Mouse (Mus musculus) heart, postnatal 0 days (tissue): ENCODE data around the gene Pspc1. TPM values are rescaled to one million over a fixed set of nuclear protein-coding genes. Genes with fewer than 3 reads are reported as not detected.
"Not testable (repeated sequence)": the region's sequence is repeated elsewhere in the genome, so short reads cannot be mapped to it uniquely, and the experiment has no call there.

Experiments
- ATAC-seq: fragments of 200-750 bp; cut with Nextera tagmentation; 2 replicates; pipeline ENCODE4 v1.8.0; 2017; ENCODE audit warnings: low read depth, moderate number of reproducible peaks, moderate library complexity; ENCODE audit not compliant: insufficient read depth
- DNase-seq: peaks from one replicate; pipeline ENCODE4 v3.0.0-alpha.2; 2016; ENCODE audit warnings: low spot score
- H3K27ac ChIP-seq: fragments of 300-500 bp; sonication (generic); 2 replicates; pipeline ENCODE4 v1.5.1; 2014; ENCODE audit warnings: low read depth, mild to moderate bottlenecking
- H3K27me3 ChIP-seq: fragments of 300-500 bp; sonication (generic); 2 replicates; pipeline ENCODE4 v1.6.1; 2014; ENCODE audit warnings: low read length, mixed read lengths; ENCODE audit not compliant: control insufficient read depth, insufficient read depth
- H3K36me3 ChIP-seq: fragments of 300-500 bp; sonication (generic); replicated peaks from 2 replicates; pipeline ENCODE4 v1.6.1; 2014; ENCODE audit warnings: low read length, mixed read lengths; ENCODE audit not compliant: control insufficient read depth, insufficient read depth
- H3K4me1 ChIP-seq: fragments of 300-500 bp; sonication (generic); 2 replicates; pipeline ENCODE4 v1.6.1; 2014; ENCODE audit warnings: antibody characterized with exemption; ENCODE audit not compliant: control insufficient read depth, insufficient read depth
- H3K4me2 ChIP-seq: fragments of 300-500 bp; sonication (generic); 2 replicates; pipeline ENCODE4 v1.6.1; 2014; ENCODE audit warnings: low read depth, mild to moderate bottlenecking, low read length, moderate library complexity
- H3K4me3 ChIP-seq: fragments of 300-500 bp; sonication (generic); 2 replicates; pipeline ENCODE4 v1.5.1; 2014; ENCODE audit warnings: low read depth, low read length
- H3K9ac ChIP-seq: fragments of 300-500 bp; sonication (generic); replicated peaks from 2 replicates; pipeline ENCODE4 v1.6.1; 2014; ENCODE audit warnings: low read depth, low read length, mixed read lengths
- H3K9me3 ChIP-seq: fragments of 300-500 bp; sonication (generic); replicated peaks from 2 replicates; pipeline ENCODE4 v1.6.1; 2016; ENCODE audit warnings: low read length; ENCODE audit not compliant: control insufficient read depth
- CTCF ChIP-seq: IDR thresholded peaks from 2 replicates; pipeline ENCODE4 v1.5.1; 2016; ENCODE audit warnings: antibody characterized with exemption, control low read depth, low read depth
- EP300 ChIP-seq: IDR thresholded peaks from 2 replicates; pipeline ENCODE4 v1.6.1; 2016; ENCODE audit warnings: antibody characterized with exemption, low read depth
- WGBS: fragments of 180-500 bp; shearing (Covaris S2); extraction: QIAGEN DNeasy Blood & Tissue Kit; methylation state at CpG from one replicate; pipeline ENCODE4 v1.1.7; 2014; 5-methylcytosine and 5-hydroxymethylcytosine counted together
- polyA plus RNA-seq: library from polyadenylated mRNA; unstranded; fragments of >200 nt; fragmentation: Nextera tagmentation; extraction: Ambion mirVana; gene quantifications from 2 replicates; pipeline ENCODE4 v1.2.1, GENCODE M21; 2015
- total RNA-seq: library from RNA; depleted of rRNA; stranded (reverse); fragments of >200 nt; gene quantifications from 2 replicates; pipeline ENCODE4 v1.2.3, GENCODE M21; 2014; ENCODE audit warnings: low replicate concordance

Pspc1 gene
- total and polyA plus RNA-seq, 2 experiments from 2014 or later: 14.0 to 22.4 TPM

GRCm38 (mm10) chr14:56812520-56813036 is 34.5 kb upstream of the Pspc1 start:
- H3K27ac ChIP-seq: peak overlapping the region; percentile 95
- ATAC-seq (peak; percentile 31), DNase-seq (peak; percentile 77)
- H3K36me3 ChIP-seq: peaks cover 8% of the 10 kb centered on the region; the same call in 1 of the 2 replicates
- peak overlapping the region; percentile 54 for H3K4me3 ChIP-seq
- no peaks in the 10 kb centered on the region for H3K9me3 ChIP-seq
- H3K4me2 ChIP-seq: peak overlapping the region; percentile 71
- peak overlapping the region; percentile 62 for H3K9ac ChIP-seq
- peak; percentile 56 for TF ChIP-seq CTCF
- no peak for TF ChIP-seq EP300
- H3K27me3 ChIP-seq: no peaks in the 10 kb centered on the region
- WGBS: 2% methylated on average over 35 of the region's 35 CpGs
- H3K4me1 ChIP-seq: peaks cover 14% of the 10 kb centered on the region; the same call in 1 of the 2 replicates

GRCm38 (mm10) chr14:56811701-56812339 is 33.7 kb upstream of the Pspc1 start, which contains the start of gene Zmym5:
Zmym5 (minus strand) TSS chr14:56811716.
- Histone ChIP-seq H3K4me3 (peak within 1 kb of the TSS; percentile 75), H3K27ac (peak within 1 kb of the TSS; percentile 97)

GRCm38 (mm10) chr14:56810781-56811690 is 32.9 kb upstream of the Pspc1 start:
- ATAC-seq, H3K27me3 ChIP-seq, H3K36me3 ChIP-seq, H3K9me3 ChIP-seq: not testable (repeated sequence)
- under 1% methylated on average over 32 of the region's 86 CpGs for WGBS
- Histone ChIP-seq H3K9ac (peak overlapping the region; percentile 83), H3K4me2 (peak overlapping the region; percentile 56), H3K4me1 (peaks cover 14% of the 10 kb centered on the region; the same call in 1 of the 2 replicates), H3K4me3 (peak overlapping the region; percentile 75), H3K27ac (peak overlapping the region; percentile 97)
- peak; percentile 39 for DNase-seq

More at GRCm38 (mm10) chr14:56811701-56812339, 33.7 kb upstream of the Pspc1 start, which contains the start of gene Zmym5:
- not testable (repeated sequence) for H3K36me3 ChIP-seq, H3K27me3 ChIP-seq, H3K9me3 ChIP-seq
- Histone ChIP-seq H3K9ac (peak within 1 kb of the TSS; percentile 83), H3K4me2 (peak within 1 kb of the TSS; percentile 71), H3K4me1 (peaks cover 14% of the 10 kb centered on the region; the same call in 1 of the 2 replicates)
- ATAC-seq: peak; percentile 96
- DNase-seq: peak; percentile 59
- 0% methylated on average over 35 of the region's 72 CpGs for WGBS

- Histone ChIP-seq H3K9ac (no peak overlapping the region), H3K27me3 (no peaks in the 10 kb centered on the region), H3K4me1 (no peaks in the 10 kb centered on the region), H3K9me3 (no peaks in the 10 kb centered on the region), H3K36me3 (peaks cover 54% of the 10 kb centered on the region), H3K4me2 (no peak overlapping the region), H3K27ac (no peak overlapping the region), H3K4me3 (no peak overlapping the region)
- ATAC-seq: no peak
- no peak for DNase-seq
- TF ChIP-seq CTCF (peak; percentile 67), EP300 (no peak)
- 38% methylated on average over 2 of the region's 2 CpGs for WGBS
These were observed 15.1 kb upstream of the Pspc1 start for GRCm38 (mm10) chr14:56793243-56793642.

- Histone ChIP-seq H3K4me2 (no peak overlapping the region), H3K9me3 (no peaks in the 10 kb centered on the region), H3K4me3 (no peak overlapping the region), H3K36me3 (no peaks in the 10 kb centered on the region), H3K9ac (no peak overlapping the region), H3K27me3 (no peaks in the 10 kb centered on the region), H3K27ac (no peak overlapping the region), H3K4me1 (no peaks in the 10 kb centered on the region)
- DNase-seq (no peak), ATAC-seq (no peak)
- 57% methylated on average over 1 of the region's 1 CpGs for WGBS
- TF ChIP-seq EP300 (no peak), CTCF (no peak)
These were observed 6.5 kb upstream of the Pspc1 start for GRCm38 (mm10) chr14:56784575-56784974.
